Mouse (Mus musculus): ENCODE results near the gene Cdc5l.
"Not testable (repeated sequence)": the region's sequence is repeated elsewhere in the genome, so short reads cannot be mapped to it uniquely, and the experiment has no call there.

- TF ChIP-seq CTCF (IDR thresholded peaks at IDR 0.05; ENCODE audit: borderline replicate concordance, control insufficient read depth, extremely low read depth, insufficient read depth, low read length, poor library complexity); POLR2A (IDR thresholded peaks at IDR 0.05; ENCODE audit: control insufficient read depth, extremely low read depth, insufficient read depth, low read length, poor library complexity): not testable (repeated sequence)
These were observed 22.2 kb upstream of the Cdc5l start for GRCm38 (mm10) chr17:45455783-45456182.
